Mouse (Mus musculus) adrenal gland, adult 8-10 months (tissue): ENCODE measurements around the gene Bsn. TPM values are rescaled to one million over a fixed set of nuclear protein-coding genes. Genes with fewer than 3 reads are reported as not detected.
A peak's percentile ranks its signal among the peaks of the same experiment; 100 is the strongest.

Experiments
- DNase-seq: peaks from one replicate; pipeline ENCODE4 v3.0.0; 2022
- total RNA-seq, 4 experiments: library from RNA; stranded (reverse); gene quantifications; 2 replicates each; pipeline ENCODE4 v1.2.4; 2022

The Bsn gene
- 1 to 10 TPM; 3.7 to 6.8 (median 6.4) TPM for total RNA-seq

DNA sequence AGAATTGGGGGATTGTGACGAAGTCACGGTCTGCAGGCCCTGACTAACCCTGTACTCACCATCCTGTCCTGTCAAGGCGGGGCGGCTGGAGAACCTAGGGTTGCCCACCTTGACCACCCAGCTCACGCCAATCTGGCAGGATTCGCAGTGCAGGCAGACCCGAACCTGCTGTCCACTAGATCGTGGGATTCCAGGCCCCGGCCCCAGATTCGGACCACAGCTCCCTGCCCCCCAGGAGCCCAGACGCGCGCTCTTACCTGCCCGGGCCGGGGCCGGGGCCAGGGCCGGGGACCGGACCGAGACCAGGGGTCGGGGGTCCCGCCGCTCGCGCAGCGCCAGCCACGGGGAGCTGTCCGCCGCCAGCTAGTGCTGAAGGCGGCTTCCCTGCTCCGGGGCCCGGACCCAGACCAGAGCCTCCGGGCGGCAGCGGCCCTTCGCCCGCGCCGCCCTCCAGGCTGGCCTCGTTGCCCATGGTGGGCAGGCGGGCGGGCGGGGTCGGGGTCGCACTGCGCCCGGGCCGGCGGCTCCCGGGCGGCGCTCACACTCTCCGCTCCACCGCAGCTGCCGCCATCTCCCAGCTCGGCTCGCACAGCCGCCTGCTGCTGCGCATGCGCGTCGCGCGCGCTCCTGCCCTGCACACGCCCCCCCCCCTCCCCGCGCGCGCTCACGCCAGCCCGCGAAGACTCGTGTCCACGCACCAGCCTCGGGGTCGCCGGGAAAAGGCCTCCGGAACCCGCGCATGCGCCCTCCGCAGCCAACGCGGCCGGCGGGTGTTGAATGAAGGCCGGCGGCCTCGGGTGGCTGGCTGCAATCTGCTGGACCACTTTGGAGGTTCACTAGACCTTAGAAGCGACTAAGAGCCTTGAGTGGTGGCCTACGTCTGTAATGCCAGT, at the start of gene Bsn:
Gene Bsn (minus strand): TSS at position 598 of the 893 bp plus-strand sequence.
- peak; percentile 33 for DNase-seq

DNA sequence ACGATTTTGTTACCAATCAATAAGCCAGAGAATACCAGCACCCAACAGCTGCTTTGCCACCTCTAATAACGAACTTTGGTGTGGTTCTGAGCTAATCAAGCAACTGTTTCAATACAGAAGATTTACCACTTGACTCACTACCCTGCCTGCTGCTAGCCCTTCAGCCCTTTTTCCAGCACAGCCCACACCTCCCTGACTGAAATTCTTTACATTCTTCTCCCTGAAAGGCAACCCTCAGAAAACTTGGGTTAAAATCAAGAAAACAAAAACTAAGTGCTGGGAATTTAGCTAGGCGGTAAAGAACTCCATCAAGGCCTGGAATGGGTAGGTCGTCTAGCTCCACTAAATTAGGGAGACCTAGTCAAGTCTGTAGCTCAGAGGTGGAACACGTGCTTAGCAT, 49.8 kb upstream of the Bsn start:
- DNase-seq = no peak

DNA sequence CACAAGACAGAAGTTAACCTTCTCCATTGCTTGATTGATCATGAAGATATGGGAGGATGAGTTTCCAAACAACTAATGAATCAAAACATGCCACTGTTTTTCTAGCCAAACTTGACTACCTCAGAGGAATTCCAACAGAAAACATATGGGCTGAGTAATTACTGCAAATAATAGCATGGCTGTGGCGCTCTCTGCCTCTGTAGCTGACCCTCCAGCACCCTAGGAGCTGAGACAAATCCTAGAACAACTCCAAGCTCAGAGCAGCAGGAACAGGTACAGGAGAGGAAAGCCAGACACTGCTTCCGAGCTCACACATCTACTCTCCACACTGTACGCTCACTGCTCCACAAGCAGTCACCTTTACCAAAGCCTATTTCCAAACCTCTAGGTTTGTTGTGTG, 48.6 kb upstream of the Bsn start:
- no peak for DNase-seq

DNA sequence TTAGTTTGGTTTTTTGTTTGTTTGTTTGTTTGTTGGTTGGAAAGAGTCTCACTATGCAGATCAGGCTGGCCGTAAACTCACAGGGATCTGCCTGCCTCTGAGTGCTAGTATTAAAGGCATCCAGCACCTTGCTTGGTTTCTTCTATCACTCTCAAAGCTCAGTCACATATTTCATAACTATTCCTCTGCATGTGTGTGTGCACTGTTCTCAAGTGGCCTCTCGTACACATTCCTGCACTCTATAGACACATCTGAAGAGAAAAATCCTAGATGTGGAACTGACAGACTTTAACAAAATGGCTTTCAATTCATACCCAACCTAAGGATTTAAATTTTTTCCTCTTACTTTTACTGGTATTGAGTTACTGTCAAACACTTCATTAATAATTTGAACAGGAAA, 48.2 kb upstream of the Bsn start:
- no peak for DNase-seq

DNA sequence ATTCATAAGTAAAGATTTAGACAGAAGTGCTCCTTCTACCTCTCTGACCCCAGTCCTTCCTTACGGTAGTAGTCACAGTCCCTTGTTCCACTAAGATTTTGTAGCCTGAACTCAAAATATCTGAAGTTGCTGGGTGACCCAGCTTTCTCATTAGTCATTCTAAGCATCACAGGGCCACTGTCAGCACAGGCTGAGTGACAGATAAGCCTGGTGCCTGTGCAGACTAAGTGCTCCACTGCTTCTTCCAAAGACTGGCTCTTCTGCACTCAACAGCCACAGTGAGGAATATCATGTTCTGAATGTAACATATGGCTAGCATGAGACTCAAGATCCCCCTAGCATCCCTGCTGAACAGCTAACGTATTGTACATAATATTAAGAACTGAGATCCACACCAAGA, 44.5 kb upstream of the Bsn start:
- no peak for DNase-seq

DNA sequence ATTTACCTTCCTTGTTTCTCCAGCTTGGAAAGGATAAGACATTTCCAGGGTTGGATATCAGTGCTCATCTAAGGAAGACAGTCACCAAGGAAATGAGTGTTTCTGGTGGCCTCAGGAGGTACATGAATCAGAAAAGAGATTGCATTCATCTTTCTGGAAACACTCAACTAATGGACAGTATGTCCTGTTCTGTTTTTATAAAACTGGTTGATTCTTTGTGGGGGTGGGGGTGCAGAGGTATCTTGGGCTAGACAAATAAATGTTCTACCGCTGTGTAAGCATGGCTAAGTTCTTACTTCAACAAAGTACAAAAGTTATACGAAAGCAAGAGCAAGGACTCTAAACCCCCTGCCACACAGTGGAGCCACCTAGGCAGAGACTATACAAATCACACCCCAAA, 42.7 kb upstream of the Bsn start:
- DNase-seq = no peak

DNA sequence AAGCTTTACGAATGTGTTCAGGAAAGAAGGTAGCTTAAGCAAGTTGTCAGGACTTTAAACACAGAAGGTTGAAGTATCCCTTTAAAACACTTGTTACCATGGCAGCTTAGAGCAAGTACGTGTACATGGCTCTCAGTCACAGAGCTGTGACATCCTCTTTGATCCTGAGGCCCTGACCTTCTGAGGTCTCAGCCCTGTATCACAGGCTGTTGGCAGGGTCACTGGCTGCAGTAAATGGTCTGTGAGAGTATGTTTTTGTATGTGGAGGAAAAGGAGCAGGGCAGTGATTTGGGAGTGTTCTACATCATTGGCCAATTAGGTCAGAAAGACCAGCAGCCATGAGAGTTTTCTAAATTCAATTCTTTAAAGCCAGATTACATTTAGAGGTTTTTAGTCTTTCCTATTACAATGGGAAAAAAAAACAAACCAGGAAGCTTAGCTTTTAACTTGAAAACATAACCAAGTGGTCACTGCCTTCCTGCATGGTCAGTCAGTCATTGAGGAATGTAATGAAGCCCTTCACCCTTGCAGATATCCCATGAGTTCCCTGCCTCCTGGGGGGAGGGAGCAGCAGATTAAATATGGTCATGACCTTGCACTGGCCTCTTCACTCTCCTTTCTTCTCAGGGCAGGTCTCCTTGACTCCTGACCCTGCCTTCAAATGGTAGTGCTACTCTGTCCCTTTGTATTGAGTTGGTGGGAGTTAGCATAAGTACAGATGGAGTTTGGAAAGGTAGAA, 37.9 kb upstream of the Bsn start:
- DNase-seq = peak; percentile 55

DNA sequence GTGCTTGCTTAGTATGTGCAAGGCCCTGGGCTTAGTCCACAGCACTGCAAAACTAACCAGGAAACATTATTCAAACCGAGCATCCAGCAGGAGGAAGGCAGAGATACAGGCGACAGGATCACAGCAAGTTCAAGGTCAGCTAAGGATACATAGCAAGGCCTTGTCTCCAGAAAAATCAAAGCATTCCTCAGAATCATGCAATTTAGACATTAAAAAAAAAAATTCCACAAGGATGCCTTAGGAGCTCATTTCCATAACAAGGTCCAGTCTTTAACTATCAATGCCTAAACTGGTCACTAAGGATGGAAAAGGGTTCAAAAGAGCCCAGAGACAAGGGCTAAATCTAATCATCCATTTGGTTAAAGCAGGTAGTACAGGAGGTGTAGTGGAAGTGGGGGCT, 35.0 kb upstream of the Bsn start:
- no peak for DNase-seq

DNA sequence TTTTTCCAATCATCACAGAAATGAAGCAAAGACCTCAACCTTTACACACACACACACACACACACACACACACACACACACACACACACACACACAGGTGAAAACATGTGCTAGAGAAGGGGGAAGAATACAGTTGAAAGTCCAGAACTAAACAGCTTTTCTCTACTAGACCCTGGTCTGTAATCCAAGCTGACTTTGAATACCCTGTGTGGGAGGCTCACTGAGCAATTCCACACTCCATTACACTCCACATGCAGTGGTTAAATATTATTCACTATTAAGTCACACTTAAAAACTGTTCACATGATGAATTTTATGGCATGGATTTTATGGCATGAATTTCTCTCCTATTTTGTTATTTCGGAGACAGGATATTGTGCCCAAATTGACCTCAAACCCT, 33.4 kb upstream of the Bsn start:
- no peak for DNase-seq

DNA sequence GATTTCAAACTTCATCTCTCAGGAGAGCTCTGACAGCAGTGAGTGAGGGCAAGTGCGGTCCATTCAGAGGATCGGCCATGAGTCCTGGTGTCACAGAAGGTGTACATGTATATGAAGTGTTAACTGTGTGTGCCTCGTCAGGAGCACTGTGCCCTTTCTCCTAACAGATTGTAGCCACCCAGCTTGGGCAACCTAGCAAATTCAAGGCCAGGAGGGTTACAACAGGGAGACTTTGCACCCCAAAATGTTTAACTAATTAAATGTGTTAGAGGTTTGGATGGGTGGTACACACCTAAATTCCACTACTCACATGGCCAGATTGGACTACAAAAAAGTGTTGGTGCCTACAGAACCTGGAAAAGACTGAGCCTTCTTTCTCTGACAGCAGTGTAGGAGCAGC, 31.4 kb upstream of the Bsn start:
- DNase-seq = no peak

DNA sequence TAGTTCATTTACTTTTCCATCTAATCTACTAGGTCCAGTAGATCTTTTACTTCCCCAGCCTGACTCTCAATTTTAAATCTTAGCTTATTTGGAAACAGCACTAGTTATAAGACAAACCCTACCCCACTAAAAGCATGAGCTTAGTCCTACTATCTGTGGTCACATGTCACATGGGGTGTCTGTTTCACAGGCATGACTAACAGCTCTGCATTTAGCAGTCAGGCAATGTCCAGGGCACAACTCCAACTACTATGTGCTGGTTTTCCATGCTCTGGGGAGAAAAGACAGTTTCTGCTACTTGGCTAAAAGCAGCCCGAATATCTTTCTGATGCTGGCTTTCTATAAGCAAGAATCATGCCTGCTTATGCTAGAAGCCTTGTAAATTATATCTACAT, 30.2 kb upstream of the Bsn start:
- no peak for DNase-seq

DNA sequence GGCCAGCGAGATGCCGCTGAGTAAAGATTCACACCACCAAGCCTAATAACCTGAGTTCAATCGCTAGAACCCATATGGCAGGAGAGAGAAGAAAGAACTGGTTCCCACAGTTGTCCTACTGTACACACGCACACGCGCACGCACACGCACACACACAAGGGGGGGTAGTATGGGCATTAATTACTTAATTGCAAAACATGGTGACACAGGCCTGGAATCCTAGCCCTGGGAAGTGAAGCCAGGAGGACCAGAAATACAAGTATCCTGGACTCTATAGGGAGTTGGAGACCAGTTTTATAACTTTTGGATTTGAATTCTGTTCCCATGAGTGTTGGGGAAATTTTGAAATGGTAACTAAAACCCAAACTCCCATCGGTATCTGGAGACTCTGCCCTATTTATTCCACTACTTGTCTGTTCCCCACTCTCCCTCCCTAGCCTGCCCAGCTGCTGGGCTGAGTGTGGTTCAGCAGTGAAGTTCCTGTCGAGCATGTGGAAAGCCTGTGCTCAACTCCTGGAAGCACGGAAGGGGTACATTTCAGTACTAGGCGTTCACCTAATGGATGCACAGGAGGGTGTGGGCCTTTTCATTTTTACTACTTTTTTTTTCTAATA, 29.7 kb upstream of the Bsn start:
- DNase-seq = no peak

DNA sequence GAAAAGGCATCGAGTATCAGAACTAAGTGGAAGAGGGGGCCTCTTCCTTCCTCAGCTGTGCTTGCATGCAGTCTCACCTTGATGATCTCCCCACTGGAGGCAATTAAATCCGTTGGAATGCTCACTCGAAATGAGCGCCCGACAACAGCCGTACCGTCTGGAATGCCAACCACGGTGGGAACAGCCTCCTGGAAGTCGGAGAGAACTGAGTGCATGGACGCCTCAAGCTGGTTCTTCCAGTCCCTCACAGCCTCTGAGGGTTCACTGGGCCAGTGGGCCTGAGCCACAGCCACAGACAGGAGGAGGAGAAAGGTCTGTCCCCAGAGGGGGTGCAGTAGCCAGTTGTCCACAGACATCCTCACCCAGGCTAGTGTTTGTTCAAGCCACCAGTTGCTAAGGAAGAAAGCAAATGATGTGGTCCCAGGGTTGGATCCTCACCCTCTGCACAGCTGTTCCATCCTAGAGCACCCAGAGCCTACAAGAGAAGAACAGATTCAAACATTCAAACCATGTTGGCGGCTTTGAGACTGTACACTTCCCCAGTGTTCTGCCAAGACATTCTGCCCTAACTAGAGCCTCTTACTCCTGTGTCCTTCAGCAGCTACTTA, 27.9 kb upstream of the Bsn start:
- no peak for DNase-seq

DNA sequence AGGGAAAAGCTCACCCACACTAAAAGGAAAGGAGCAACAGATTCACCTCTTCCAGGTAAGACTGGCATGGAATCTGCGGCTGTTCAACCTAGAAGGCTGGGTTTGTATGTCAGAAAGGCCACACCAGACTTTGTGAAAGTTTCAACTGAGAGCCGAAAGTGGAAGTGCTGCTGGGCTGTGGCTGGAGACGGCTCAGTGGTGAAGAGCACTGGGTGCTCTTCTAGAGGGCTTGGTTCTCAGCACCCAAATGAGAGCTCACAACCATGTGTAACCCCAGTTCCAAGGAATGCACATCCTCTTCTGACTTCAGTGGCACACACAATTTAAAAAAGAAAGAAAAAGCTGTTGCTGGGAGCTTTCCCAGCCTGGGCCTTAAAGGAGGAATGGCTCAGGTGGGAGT, 27.2 kb upstream of the Bsn start:
- DNase-seq = no peak

DNA sequence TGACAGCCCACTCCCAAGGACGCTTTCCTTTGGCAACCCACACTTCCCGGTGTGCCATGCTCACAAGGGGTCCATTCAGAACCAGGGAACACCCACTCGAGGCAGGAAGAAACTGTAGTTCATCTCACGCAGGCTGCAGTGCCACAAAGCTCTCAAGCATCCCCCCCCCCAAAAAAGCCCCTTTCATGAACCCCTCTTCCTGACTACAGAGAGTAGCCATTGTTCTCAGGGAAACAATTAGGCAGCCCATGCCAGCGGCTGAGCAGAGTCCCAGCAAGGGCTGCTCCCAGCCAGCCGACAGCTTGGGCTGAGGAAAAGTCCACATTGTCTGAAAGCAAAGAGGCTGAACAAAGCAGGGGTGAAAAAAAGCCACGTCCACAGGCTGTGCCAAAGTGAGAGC, 22.9 kb upstream of the Bsn start:
- no peak for DNase-seq

DNA sequence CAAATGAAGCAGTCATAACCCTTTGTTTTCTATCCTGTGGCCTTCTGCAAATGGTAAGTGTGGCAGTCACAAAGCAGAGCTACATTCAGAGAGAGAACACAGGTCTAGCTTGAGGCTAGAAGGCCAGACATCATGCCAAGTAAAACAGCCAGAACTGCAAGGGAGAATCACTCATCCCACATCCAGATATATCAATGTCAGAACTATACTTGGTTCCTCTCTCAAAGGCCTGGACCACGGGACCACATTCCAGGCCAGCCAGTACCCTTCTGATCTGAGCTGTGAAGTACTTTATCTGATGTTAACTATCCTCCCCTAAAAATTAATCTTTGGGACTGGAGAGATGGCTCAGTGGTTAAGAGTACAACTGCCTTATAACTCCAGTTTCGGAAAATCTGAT, 22.2 kb upstream of the Bsn start:
- no peak for DNase-seq

DNA sequence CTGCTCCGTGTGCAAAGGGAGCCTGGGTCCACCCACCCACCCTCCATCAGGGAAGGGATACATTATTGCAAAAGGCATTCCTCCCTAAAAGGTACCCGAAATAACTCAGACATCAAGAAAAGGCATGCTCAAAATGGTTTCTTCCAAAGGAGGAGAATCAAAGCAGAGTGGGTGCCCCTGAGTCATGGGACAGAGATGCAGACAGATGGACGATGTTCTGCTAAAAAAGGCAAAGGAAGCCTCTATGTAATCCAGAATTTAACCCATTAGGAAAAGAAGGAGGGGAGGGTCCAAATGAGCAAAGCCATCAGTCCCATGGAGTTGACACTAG, 15.4 kb upstream of the Bsn start:
- DNase-seq = no peak

DNA sequence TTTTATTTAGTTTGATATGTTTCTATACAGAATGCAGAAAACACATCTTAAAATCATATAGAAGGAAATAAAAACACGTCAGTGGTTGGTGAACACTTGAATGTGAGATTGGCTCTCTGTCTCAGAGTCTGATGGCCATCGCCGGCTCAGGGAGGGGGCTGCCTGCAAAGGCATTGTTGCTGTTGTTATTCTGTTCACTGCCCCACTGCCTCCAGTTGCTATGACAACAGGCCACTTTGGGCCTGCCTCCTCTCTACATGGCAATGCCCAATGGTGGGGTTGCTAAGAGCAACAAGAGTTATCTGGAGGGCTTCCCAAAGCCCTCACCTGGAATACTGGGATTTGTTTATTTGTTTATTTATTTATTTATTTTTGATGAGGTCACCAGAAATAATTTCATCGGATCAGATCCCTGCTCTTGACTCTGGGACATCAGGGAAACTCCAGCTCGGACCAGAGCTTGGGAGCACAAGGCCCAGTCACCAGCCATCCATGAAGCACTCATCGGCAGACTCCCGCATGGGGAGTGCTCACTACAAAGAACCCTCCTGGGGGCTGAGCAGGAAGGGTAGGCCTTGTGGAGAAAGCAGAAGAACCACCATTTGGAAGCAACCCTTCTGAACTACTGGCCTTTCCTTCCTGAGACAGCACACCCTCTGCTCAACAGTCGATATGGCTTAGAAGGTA, 14.8 kb upstream of the Bsn start:
- no peak for DNase-seq

DNA sequence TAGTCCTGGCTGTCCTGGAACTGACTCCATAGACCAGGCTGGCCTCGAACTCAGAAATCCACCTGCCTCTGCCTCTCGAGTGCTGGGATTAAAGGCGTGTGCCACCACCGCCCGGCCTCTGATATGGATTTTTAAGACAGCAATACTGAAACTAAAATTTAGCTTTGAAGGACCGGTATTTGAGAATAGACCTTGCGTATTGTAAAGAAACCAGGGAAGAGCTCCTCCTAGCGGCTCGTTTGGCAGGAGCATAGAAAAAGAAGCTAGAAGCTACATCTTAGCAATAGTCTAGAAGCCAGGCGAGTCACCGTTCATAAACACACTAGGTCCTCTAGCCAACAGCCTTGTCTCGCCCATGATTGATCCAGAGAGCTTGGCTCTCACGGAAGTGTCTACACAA, 12.8 kb upstream of the Bsn start:
- peak; percentile 51 for DNase-seq

DNA sequence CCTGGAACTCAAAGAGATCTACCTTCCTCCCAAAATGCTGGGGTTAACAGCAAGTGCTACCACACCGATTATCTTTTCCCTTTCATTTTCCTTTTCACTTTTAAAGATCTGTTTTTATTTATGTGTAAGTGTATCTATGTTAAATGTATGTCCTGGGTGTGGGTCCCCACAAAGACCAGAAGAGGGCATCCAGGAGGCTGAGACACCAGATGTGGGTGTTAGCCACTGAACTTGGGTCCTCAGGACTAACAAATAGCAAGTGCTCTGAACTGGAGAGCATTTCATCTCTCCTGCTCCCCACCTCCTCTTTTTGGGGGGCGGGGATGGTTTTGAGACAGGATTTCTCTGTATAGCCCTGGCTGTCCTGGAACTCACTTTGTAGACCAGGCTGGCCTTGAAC, 12.0 kb upstream of the Bsn start:
- DNase-seq = no peak

DNA sequence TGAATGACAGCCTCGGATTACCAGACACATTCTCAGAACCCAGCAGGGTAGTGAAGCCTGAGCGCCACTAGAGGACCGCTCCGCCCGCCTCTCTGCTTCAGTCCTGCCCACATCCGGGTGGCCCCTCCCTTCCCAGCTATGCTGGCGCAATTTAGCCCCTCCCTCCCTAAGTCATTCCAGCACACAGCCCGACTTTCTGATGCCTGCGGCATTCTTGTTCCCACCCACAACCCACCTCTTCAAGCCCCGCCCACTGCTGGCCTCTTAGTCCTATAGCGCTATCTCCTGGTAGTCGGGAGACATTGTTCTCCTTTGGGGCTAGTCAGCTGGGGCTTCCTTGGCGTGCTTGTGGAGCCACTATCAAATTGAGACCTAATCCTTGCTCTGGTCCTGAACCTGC, 11.0 kb upstream of the Bsn start:
- peak; percentile 96 for DNase-seq

DNA sequence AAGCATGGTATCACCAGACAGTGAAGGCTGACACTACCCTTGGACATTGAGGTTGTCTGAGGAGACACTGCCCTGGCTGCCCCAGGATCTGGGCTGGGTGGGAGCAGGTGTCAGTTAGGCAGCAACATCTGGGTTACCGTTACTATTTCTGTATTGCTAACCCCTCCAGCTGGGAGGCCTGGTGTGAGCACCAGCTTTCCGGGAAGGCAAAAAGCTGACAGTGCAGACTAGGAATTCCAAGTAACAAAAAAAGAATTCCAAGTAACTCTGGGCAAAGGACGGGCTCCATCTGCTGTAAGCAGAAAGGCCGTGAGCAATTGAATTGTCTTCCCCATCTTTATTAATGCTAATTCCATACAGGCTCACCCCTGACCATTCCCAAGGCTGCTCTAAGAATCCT, 8.4 kb upstream of the Bsn start:
- DNase-seq = no peak
